Mouse (Mus musculus): ENCODE measurements around the gene Morn4. TPM values are rescaled to one million over a fixed set of nuclear protein-coding genes. Genes with fewer than 3 reads are reported as not detected.
A peak's percentile ranks its signal among the peaks of the same experiment; 100 is the strongest.

The Morn4 gene
- polyA plus RNA-seq, 1 experiment from 2014 or later, result 75.1 TPM

DNA sequence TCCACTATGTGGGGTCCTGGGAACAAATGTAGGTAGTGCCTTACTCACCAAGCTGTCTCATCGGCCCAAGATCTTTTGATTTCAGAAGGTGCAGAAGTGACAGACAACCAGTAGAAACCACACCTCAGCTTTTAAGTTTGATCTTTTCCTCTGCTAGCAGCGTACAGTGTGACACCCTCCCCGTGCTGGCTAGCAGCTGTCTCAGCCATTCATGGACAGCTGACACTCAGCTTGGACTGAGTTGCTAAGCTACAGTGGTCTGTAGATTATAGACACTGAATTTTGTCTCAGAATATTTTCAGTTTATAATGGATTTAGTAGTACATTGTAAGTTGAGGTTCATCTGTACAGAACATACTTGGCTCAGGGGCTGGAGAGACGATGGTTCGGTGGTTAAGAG, 55.0 kb downstream of the Morn4 start:
- Histone ChIP-seq H3K4me2 (replicated peaks; ENCODE audit: low read depth, low read length) (no peak overlapping the region), H3K27me3 (ENCODE audit: control insufficient read depth, insufficient read depth, low read length) (no peaks in the 10 kb centered on the region), H3K4me1 (replicated peaks; ENCODE audit: control insufficient read depth, insufficient read depth, low read length) (no peaks in the 10 kb centered on the region; the same call in 1 of the 2 replicates), H3K27ac (ENCODE audit: low read depth, low read length) (no peak overlapping the region), H3K9me3 (ENCODE audit: control insufficient read depth, low read length) (no peaks in the 10 kb centered on the region), H3K9ac (ENCODE audit: low read depth, low read length) (no peak overlapping the region), H3K36me3 (ENCODE audit: control insufficient read depth, insufficient read depth, low read length) (no peaks in the 10 kb centered on the region), H3K4me3 (ENCODE audit: low read depth, low read length) (no peak overlapping the region)
- ATAC-seq (ENCODE audit: low FRiP score) (no peak), DNase-seq (ENCODE audit: low spot score) (no peak)
- 79% methylated on average over 5 of the region's 5 CpGs for WGBS

DNA sequence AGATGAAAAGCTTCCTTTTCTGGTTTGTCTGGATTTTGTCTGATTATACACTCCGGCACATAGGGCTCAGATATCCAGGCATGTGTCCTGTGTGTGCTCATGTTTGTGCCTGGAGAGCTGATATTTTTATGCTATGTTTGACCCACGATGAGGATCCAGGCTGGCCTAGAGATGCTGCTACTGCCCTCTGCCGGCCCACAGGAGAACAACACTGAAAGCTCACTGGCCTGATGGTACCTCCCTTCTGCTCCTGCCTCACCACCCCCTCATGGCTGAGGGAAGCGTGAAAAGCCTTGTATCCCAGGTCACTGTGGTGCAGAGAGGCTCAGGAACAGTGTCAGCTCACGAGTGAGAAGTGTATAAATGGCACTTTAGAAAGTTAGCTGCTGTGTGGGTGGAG, 60.0 kb downstream of the Morn4 start:
- H3K27ac ChIP-seq (ENCODE audit: low read depth, low read length), result no peak overlapping the region
- DNase-seq (ENCODE audit: low spot score) (peak; percentile 89), ATAC-seq (ENCODE audit: low FRiP score) (no peak; the same call in 1 of the 2 replicates)
- no peak overlapping the region for H3K4me3 ChIP-seq (ENCODE audit: low read depth, low read length)
- H3K9ac ChIP-seq (ENCODE audit: low read depth, low read length), result no peak overlapping the region
- H3K4me1 ChIP-seq (replicated peaks; ENCODE audit: control insufficient read depth, insufficient read depth, low read length), result no peaks in the 10 kb centered on the region
- no peaks in the 10 kb centered on the region for H3K36me3 ChIP-seq (ENCODE audit: control insufficient read depth, insufficient read depth, low read length)
- H3K27me3 ChIP-seq (ENCODE audit: control insufficient read depth, insufficient read depth, low read length), result no peaks in the 10 kb centered on the region
- H3K9me3 ChIP-seq (ENCODE audit: control insufficient read depth, low read length), result no peaks in the 10 kb centered on the region
- 6% methylated on average over 5 of the region's 5 CpGs for WGBS
- no peak overlapping the region for H3K4me2 ChIP-seq (replicated peaks; ENCODE audit: low read depth, low read length)

Other genes with a start within 250 kb of the Morn4 start
- 5.0 and 6.8 TPM in 2 replicates for gene Frat2, start 238.2 kb downstream of the Morn4 start, polyA plus RNA-seq (2014; fragmentation: Nextera tagmentation; extraction: Ambion mirVana)
- gene Rrp12, start 190.2 kb downstream of the Morn4 start, polyA plus RNA-seq (2014; fragmentation: Nextera tagmentation; extraction: Ambion mirVana), result 11.5 and 13.8 TPM in 2 replicates
- gene Pgam1, start 174.4 kb downstream of the Morn4 start, polyA plus RNA-seq (2014; fragmentation: Nextera tagmentation; extraction: Ambion mirVana), result 767 and 789 TPM in 2 replicates
- 77.2 and 83.2 TPM in 2 replicates for gene Exosc1, start 152.9 kb downstream of the Morn4 start, polyA plus RNA-seq (2014; fragmentation: Nextera tagmentation; extraction: Ambion mirVana)
- 59.0 and 59.1 TPM in 2 replicates for gene Zdhhc16, start 152.9 kb downstream of the Morn4 start, polyA plus RNA-seq (2014; fragmentation: Nextera tagmentation; extraction: Ambion mirVana)
- gene Mms19, start 105.2 kb downstream of the Morn4 start, polyA plus RNA-seq (2014; fragmentation: Nextera tagmentation; extraction: Ambion mirVana), result 32.5 and 32.6 TPM in 2 replicates
- gene Ubtd1, start 104.6 kb downstream of the Morn4 start, polyA plus RNA-seq (2014; fragmentation: Nextera tagmentation; extraction: Ambion mirVana), result 6.5 and 7.7 TPM in 2 replicates
- gene Ankrd2, start 50.4 kb downstream of the Morn4 start, polyA plus RNA-seq (2014; fragmentation: Nextera tagmentation; extraction: Ambion mirVana), result not detected in 2 replicates
- gene Hoga1, start 40.7 kb downstream of the Morn4 start, polyA plus RNA-seq (2014; fragmentation: Nextera tagmentation; extraction: Ambion mirVana), result 0.67 and 1.1 TPM in 2 replicates
- gene 4933411K16Rik, start 34.1 kb downstream of the Morn4 start, polyA plus RNA-seq (2014; fragmentation: Nextera tagmentation; extraction: Ambion mirVana), result 0.11 TPM in 1 of 2 replicates, not detected in the other
- 20.9 and 23.6 TPM in 2 replicates for gene Pi4k2a, start 4.1 kb upstream of the Morn4 start, polyA plus RNA-seq (2014; fragmentation: Nextera tagmentation; extraction: Ambion mirVana)
- 11.0 and 14.1 TPM in 2 replicates for gene Avpi1, start 42.7 kb upstream of the Morn4 start, polyA plus RNA-seq (2014; fragmentation: Nextera tagmentation; extraction: Ambion mirVana)
- gene Marveld1, start 61.0 kb upstream of the Morn4 start, polyA plus RNA-seq (2014; fragmentation: Nextera tagmentation; extraction: Ambion mirVana), result 6.4 and 6.9 TPM in 2 replicates
- gene Zfyve27, start 77.6 kb upstream of the Morn4 start, polyA plus RNA-seq (2014; fragmentation: Nextera tagmentation; extraction: Ambion mirVana), result 17.8 and 18.4 TPM in 2 replicates
- gene Sfrp5, start 115.9 kb upstream of the Morn4 start, polyA plus RNA-seq (2014; fragmentation: Nextera tagmentation; extraction: Ambion mirVana), result 0.80 and 0.85 TPM in 2 replicates
- 3.9 and 5.0 TPM in 2 replicates for gene Golga7b, start 161.2 kb upstream of the Morn4 start, polyA plus RNA-seq (2014; fragmentation: Nextera tagmentation; extraction: Ambion mirVana)